Mouse (Mus musculus): ENCODE measurements around the gene Ogfrl1.

Ogfrl1 gene

GRCm38 (mm10) chr1:23351756-23352155, 45.8 kb downstream of the Ogfrl1 start:
- no peak for DNase-seq (ENCODE audit: low read depth)

- DNase-seq (ENCODE audit: low read depth), result no peak
These were observed 51.9 kb downstream of the Ogfrl1 start for GRCm38 (mm10) chr1:23345633-23346032.

DNA sequence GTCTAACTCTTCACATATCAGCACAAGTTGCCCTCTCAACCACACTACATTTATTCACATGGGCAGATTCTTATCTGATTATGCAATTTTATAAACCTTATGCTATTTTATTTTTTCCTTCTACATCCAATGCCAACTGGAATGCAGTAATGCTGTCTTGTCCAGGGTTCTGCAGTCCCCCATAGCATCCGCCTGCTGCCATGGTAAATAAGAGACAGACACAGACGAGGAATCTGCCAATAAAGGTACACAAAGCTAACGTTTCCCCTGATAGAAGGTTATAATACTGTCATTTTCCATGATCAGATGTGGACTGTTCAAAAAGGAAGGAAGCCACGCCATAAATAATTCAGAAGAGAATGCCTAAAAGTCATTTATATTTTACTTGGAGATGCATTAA, 54.7 kb downstream of the Ogfrl1 start:
- no peak for DNase-seq (ENCODE audit: low read depth)

DNA sequence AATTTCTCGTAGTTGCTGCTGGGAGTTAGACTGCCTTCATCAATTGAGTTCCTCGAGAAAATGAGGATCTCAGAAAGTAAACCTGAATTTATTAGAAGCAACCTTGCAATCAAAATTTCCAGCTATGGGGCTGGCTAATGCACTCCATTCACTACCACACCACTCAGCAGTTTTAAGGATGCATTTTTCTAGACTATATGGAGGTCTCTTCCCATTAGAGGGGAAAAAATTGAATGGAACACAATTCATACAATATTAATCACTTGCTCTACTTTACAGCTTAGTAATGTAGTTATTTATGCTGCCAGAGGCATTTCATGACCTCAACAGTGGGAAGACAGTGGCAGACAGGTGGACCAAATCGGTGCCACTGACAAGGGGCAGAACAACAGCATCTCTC, 55.3 kb downstream of the Ogfrl1 start:
- no peak for DNase-seq (ENCODE audit: low read depth)

GRCm38 (mm10) chr1:23335726-23336363, 61.7 kb downstream of the Ogfrl1 start:
- DNase-seq (ENCODE audit: low read depth), result no peak

GRCm38 (mm10) chr1:23335050-23335449, 62.5 kb downstream of the Ogfrl1 start:
- DNase-seq (ENCODE audit: low read depth), result no peak

- DNase-seq (ENCODE audit: low read depth), result no peak
These were observed 65.4 kb downstream of the Ogfrl1 start for GRCm38 (mm10) chr1:23332192-23332591.

DNA sequence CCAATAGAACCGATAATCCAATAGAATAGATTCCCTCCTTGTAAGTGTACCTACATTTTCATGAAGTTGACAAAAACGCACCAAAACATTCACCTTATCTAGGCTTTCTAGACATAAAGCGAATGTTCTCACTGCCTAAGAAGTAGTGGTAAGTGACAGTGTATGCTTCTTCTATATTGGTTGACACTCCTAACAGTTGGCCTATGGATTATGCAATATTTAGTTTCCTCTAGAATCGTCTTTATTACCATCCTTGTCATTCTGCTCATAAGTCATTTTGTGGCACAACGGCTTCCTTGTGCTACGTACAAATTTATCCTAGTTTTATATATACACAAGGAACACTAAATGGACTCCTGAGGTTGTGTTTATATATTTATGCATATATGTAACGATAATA, 72.4 kb downstream of the Ogfrl1 start:
- DNase-seq (ENCODE audit: low read depth), result no peak

DNA sequence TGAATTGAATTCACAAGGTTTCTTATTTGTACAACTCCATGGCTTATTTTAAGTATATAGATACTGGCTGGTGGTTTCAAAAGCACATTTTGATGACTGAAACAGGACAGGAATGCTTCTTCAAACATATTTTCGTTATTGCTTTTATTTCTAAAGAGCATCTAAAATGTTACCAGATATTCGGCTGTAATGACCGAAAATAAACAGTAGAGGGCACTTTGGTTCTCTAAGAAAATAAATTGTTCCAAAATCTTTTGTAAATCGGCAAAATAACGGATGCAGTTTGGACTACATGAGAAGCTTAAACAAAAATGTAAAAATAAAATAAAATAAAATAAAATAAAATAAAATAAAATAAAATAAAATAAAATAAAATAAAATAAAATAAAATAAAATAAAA, 73.3 kb downstream of the Ogfrl1 start:
- peak; percentile 36 for DNase-seq (ENCODE audit: low read depth)

- DNase-seq (ENCODE audit: low read depth), result no peak
These were observed 74.3 kb downstream of the Ogfrl1 start for GRCm38 (mm10) chr1:23323286-23323685.

GRCm38 (mm10) chr1:23322208-23322607, 75.4 kb downstream of the Ogfrl1 start:
- DNase-seq (ENCODE audit: low read depth), result no peak

GRCm38 (mm10) chr1:23321331-23321851, 76.2 kb downstream of the Ogfrl1 start:
- DNase-seq (ENCODE audit: low read depth), result peak; percentile 7

- DNase-seq (ENCODE audit: low read depth), result no peak
These were observed 76.9 kb downstream of the Ogfrl1 start for GRCm38 (mm10) chr1:23320591-23321195.

All from fibroblast of lung, adult 2 months (primary cell).